Mouse (Mus musculus): ENCODE measurements at regions not wholly inside any gene's neighbourhood (a gene's known extent, or its start where the extent isn't known, plus 50 kb on each side); places are given as distances from the start of the nearest gene placed in this dataset.

DNA sequence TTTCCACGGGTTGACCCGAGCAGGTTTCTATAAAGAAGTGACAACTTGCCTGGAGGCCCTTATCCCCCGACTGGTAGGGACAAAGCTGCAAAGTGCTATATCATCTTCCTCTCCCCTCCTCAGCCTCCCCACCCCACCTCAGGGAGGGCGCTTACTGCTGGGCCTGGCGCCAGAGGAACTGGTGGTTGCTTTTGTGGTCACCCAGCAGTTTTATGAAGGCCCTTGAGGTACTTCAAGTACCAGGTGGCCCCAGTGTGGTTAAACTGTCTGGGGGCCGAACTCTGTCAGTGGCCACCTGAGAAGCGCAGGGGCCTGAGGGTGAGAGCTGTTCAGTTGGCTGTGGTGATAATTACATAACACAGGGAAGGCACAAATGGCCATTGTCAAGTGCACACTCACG lies 340.0 kb upstream of the 3110018I06Rik start:
- TF ChIP-seq GATA1 (IDR thresholded peaks at IDR 0.05; ENCODE audit: borderline replicate concordance, low read length), result no peak
- TF ChIP-seq FLI1 (IDR thresholded peaks at IDR 0.05; ENCODE audit: low read length), result no peak
